19 mouse cellular contexts compared by ENCODE assay signal in the genomic region with DNA sequence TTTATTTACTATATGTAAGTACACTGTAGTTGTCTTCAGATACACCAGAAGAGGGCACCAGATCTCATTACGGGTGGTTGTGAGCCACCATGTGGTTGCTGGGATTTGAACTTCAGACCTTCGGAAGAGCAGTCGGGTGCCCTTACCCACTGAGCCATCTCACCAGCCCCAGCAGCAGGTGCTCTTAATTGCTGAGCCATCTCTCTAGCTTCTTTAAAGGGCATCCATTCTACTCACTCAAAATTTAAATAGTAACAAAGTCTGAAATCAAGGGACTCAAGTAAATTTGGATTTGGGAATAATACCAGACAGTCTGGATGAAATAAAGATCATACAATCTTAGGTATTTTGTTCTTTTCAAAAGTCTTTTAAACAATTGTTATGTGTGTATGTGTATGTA. TPM values are rescaled to one million over a fixed set of nuclear protein-coding genes. Genes with fewer than 3 reads are reported as not detected.
DNase-seq lines count a peak whose midpoint lies in the region; TF ChIP-seq lines count a peak whose summit lies in the region.
"Not testable (repeated sequence)": the region's sequence is repeated elsewhere in the genome, so short reads cannot be mapped to it uniquely, and the experiment has no call there.
"Had no signal": no experiment of that assay in that cellular context is flagged by ENCODE, and none has a peak within 500 bp of the region (broad histone marks: within the 10 kb centered on the region; RNA-seq: fewer than 3 reads in every experiment).

No protein-coding gene starts in this region.

- not testable (repeated sequence) for H3K79me2 ChIP-seq in CH12.LX (replicated peaks; ENCODE audit: control insufficient read depth, extremely low read depth, insufficient read depth, poor library complexity, severe bottlenecking); MEL (ENCODE audit: control insufficient read depth, insufficient read depth, low read length, poor library complexity)

- dilution Hi-C loops in CH12.LX (cut with MboI; ENCODE audit: extremely low pct_ligation_motif_present, extremely low pct_unique_long_range_greater_than_20kb, low sequenced_read_pairs), result not testable (repeated sequence)

- TF ChIP-seq EP300 in CH12.LX (IDR thresholded peaks at IDR 0.05; ENCODE audit: low read length); MEL (IDR thresholded peaks at IDR 0.05; ENCODE audit: low read depth in 1 of 2, low read length in 2 of 2): not testable (repeated sequence)

- H3K36me3 ChIP-seq in CH12.LX (replicated peaks in 1 of 2; ENCODE audit: control insufficient read depth in 1 of 2, insufficient read depth in 1 of 2, low read length in 1 of 2); MEL (ENCODE audit: control insufficient read depth in 1 of 2, insufficient read depth in 2 of 2, low read length in 2 of 2): not testable (repeated sequence)

- H3K27me3 ChIP-seq in CH12.LX (replicated peaks); MEL (ENCODE audit: control insufficient read depth in 1 of 2, insufficient read depth in 2 of 2, low read length in 2 of 2): not testable (repeated sequence)

- not testable (repeated sequence) for H3K9ac ChIP-seq in CH12.LX (ENCODE audit: insufficient read depth, low read depth); MEL (ENCODE audit: control insufficient read depth, low read depth, low read length, poor library complexity, severe bottlenecking)

- not testable (repeated sequence) for TF ChIP-seq POLR2A in CH12.LX (IDR thresholded peaks at IDR 0.05; ENCODE audit: low read depth, low read length); MEL (IDR thresholded peaks at IDR 0.05; ENCODE audit: control insufficient read depth in 1 of 2, insufficient read depth in 1 of 2, low read depth in 1 of 2, low read length in 2 of 2, poor library complexity in 1 of 2)

- not testable (repeated sequence) for H3K27ac ChIP-seq in CH12.LX (ENCODE audit: insufficient read depth, low read depth); MEL (ENCODE audit: control insufficient read depth, low read depth, low read length)

- not testable (repeated sequence) for H3K4me3 ChIP-seq in CH12.LX (replicated peaks in 1 of 3; ENCODE audit: low read depth in 2 of 3, low read length in 2 of 3, poor library complexity in 1 of 3); MEL (ENCODE audit: control insufficient read depth in 1 of 2, insufficient read depth in 1 of 2, low read depth in 2 of 2, low read length in 2 of 2)

- not testable (repeated sequence) for H3K4me1 ChIP-seq in CH12.LX (ENCODE audit: control insufficient read depth in 1 of 2, insufficient read depth in 2 of 2); MEL (ENCODE audit: control insufficient read depth in 1 of 2, insufficient read depth in 2 of 2, low read length in 2 of 2)

- H3K9me3 ChIP-seq in CH12.LX (replicated peaks; ENCODE audit: low read length); MEL (replicated peaks; ENCODE audit: insufficient read depth, low read length): not testable (repeated sequence)

- 0 out of 4 replicates have a peak, but pooled peaks of 1 of the 2 experiments have one; percentile 4 for TF ChIP-seq CTCF in CH12.LX (conservative IDR thresholded peaks at IDR 0.05 in 1 of 2, IDR thresholded peaks at IDR 0.05 in 1 of 2; ENCODE audit: low read depth in 2 of 2, low read length in 2 of 2)
- TF ChIP-seq CTCF in MEL (IDR thresholded peaks at IDR 0.05 in 2 of 3, conservative IDR thresholded peaks at IDR 0.05 in 1 of 3; ENCODE audit: control insufficient read depth in 1 of 3, insufficient read depth in 1 of 3, low read depth in 2 of 3, low read length in 3 of 3, poor library complexity in 1 of 3, severe bottlenecking in 1 of 3), result not testable (repeated sequence)

- in situ Hi-C loops in CH12.LX (cut with MboI; ENCODE audit: low pct_ligation_motif_present, low pct_unique_long_range_greater_than_20kb, low sequenced_read_pairs), result not testable (repeated sequence)

- DNase-seq in CH12.LX (ENCODE audit: extremely low read depth); MEL (ENCODE audit: low read depth, low spot score): not testable (repeated sequence)
- DNase-seq in ES-CJ7 (ENCODE audit: low read depth, low spot score) (peak; percentile 29), R1 (ENCODE audit: low read depth, low spot score) (peak; percentile 11)

- TF ChIP-seq RAD21 in CH12.LX (IDR thresholded peaks at IDR 0.05; ENCODE audit: low read depth, low read length); MEL (IDR thresholded peaks at IDR 0.05; ENCODE audit: low read depth, low read length): not testable (repeated sequence)

- not testable (repeated sequence) for H3K4me2 ChIP-seq in CH12.LX (ENCODE audit: insufficient read depth, low read depth, poor library complexity, severe bottlenecking)

TF ChIP-seq in CH12.LX, 34 proteins besides CTCF, POLR2A, EP300 and RAD21:
- peak; percentile 55; the same call in 1 of the 2 replicates for TF ChIP-seq TBP (conservative IDR thresholded peaks at IDR 0.05; ENCODE audit: low read depth, low read length)

TF ChIP-seq in MEL, 35 proteins besides CTCF, POLR2A, EP300 and RAD21:
- peak; percentile 61; the same call in 1 of the 2 replicates for TF ChIP-seq TBP (IDR thresholded peaks at IDR 0.05; ENCODE audit: low read depth, low read length)

RNA-seq across cellular contexts. Expression of gene Gtsf1, which starts 24.7 kb away (rescaled TPM):
- total RNA-seq in CH12.LX (2012; rRNA removed) (0.21 TPM in 1 of 2 replicates, not detected in the other), CH12.LX (2014; rRNA removed) (not detected in 2 replicates), MEL (2012; rRNA removed) (0.15 TPM in 1 of 2 replicates, not detected in the other)
- polyA plus RNA-seq in CH12.LX (2012; ENCODE audit: insufficient read length, low read depth) (not detected in 2 replicates), MEL (2012; ENCODE audit: insufficient read depth in 1 of 2, insufficient read length in 2 of 2, low read depth in 1 of 2, low replicate concordance in 2 of 2, missing spikeins in 1 of 2) (not detected)
- total RNA-seq: adrenal gland, adult 18-20 months; adrenal gland, adult 2 months; adrenal gland, adult 8-10 months; adrenal gland, postnatal 10 days; adrenal gland, postnatal 14 days; adrenal gland, postnatal 25 days; adrenal gland, postnatal 36 days; adrenal gland, postnatal 4 days; G1E had no signal
- polyA plus RNA-seq: activated CD4-positive, CD25-positive, alpha-beta regulatory T cell, adult 4 months; adrenal gland, adult 2 months; brain, embryonic 14.5 days; CD4-positive, CD25-positive, alpha-beta regulatory T cell, adult 4 months; G1E; Patski had no signal

RNA-seq across cellular contexts. Expression of gene Itga5, which starts 39.0 kb away (rescaled TPM):
- total RNA-seq in CH12.LX (2012; rRNA removed), result 0.17 and 0.21 TPM in 2 replicates
- 0.07 and 0.28 TPM in 2 replicates for total RNA-seq in CH12.LX (2014; rRNA removed)
- polyA plus RNA-seq in CH12.LX (2012; ENCODE audit: insufficient read length, low read depth), result 1.6 and 1.8 TPM in 2 replicates
- 6.0 and 6.7 TPM in 2 replicates for total RNA-seq in MEL (2012; rRNA removed)
- 10 to 100 TPM in 1 of 2 experiments, not detected in 1; 17.4 TPM for polyA plus RNA-seq in MEL (2012; ENCODE audit: insufficient read depth in 1 of 2, insufficient read length in 2 of 2, low read depth in 1 of 2, low replicate concordance in 2 of 2, missing spikeins in 1 of 2)

RNA-seq across cellular contexts. Expression of gene Gtsf2, which starts 42.7 kb away (rescaled TPM):
- not detected in 2 replicates for total RNA-seq in CH12.LX (2012; rRNA removed)
- not detected in 2 replicates for total RNA-seq in CH12.LX (2014; rRNA removed)
- not detected in 2 replicates for polyA plus RNA-seq in CH12.LX (2012; ENCODE audit: insufficient read length, low read depth)
- total RNA-seq in MEL (2012; rRNA removed), result not detected in 2 replicates
- not detected for polyA plus RNA-seq in MEL (2012; ENCODE audit: insufficient read depth in 1 of 2, insufficient read length in 2 of 2, low read depth in 1 of 2, low replicate concordance in 2 of 2, missing spikeins in 1 of 2)
- total RNA-seq: adrenal gland, adult 18-20 months; adrenal gland, adult 2 months; adrenal gland, adult 8-10 months; adrenal gland, postnatal 10 days; adrenal gland, postnatal 14 days; adrenal gland, postnatal 25 days; adrenal gland, postnatal 36 days; adrenal gland, postnatal 4 days; ES-E14; G1E had no signal
- polyA plus RNA-seq: activated CD4-positive, CD25-positive, alpha-beta regulatory T cell, adult 4 months; adrenal gland, adult 2 months; brain, embryonic 14.5 days; C2C12; CD4-positive, CD25-positive, alpha-beta regulatory T cell, adult 4 months; G1E had no signal

RNA-seq across cellular contexts. Expression of gene Nckap1l, which starts 48.0 kb away (rescaled TPM):
- 58.5 and 68.6 TPM in 2 replicates for total RNA-seq in CH12.LX (2012; rRNA removed)
- total RNA-seq in CH12.LX (2014; rRNA removed), result 77.7 and 78.2 TPM in 2 replicates
- polyA plus RNA-seq in CH12.LX (2012; ENCODE audit: insufficient read length, low read depth), result 102 and 109 TPM in 2 replicates
- 17.8 and 17.9 TPM in 2 replicates for total RNA-seq in MEL (2012; rRNA removed)
- polyA plus RNA-seq in MEL (2012; ENCODE audit: insufficient read depth in 1 of 2, insufficient read length in 2 of 2, low read depth in 1 of 2, low replicate concordance in 2 of 2, missing spikeins in 1 of 2), result 10 to 100 TPM in 1 of 2 experiments, not detected in 1; 27.1 TPM
